Mouse (Mus musculus): ENCODE results near the gene Rdh8.

- TF ChIP-seq CTCF (IDR thresholded peaks at IDR 0.05; ENCODE audit: insufficient read depth, low read length) (no peak), POLR2A (IDR thresholded peaks at IDR 0.05; ENCODE audit: borderline replicate concordance, extremely low read depth, low read depth, low read length) (no peak)
Measured at GRCm38 (mm10) chr9:20812537-20813271, 5.6 kb upstream of the Rdh8 start.

Measured in lung, adult 2 months (tissue).